Mouse (Mus musculus): ENCODE results near the gene Pltp. TPM values are rescaled to one million over a fixed set of nuclear protein-coding genes. Genes with fewer than 3 reads are reported as not detected.
A peak's percentile ranks its signal among the peaks of the same experiment; 100 is the strongest.

Gene Pltp
- polyA plus RNA-seq, 1 experiment from 2014 or later: 167 TPM

GRCm38 (mm10) chr2:164894048-164894447 is 36.5 kb upstream of the Pltp start:
- Histone ChIP-seq H3K36me3 (replicated peaks; ENCODE audit: control insufficient read depth, insufficient read depth) (peaks cover 100% of the 10 kb centered on the region), H3K4me1 (replicated peaks; ENCODE audit: control insufficient read depth, insufficient read depth, low read length) (no peaks in the 10 kb centered on the region), H3K27me3 (ENCODE audit: control insufficient read depth, insufficient read depth, low read length) (no peaks in the 10 kb centered on the region), H3K27ac (no peak overlapping the region), H3K4me3 (replicated peaks; ENCODE audit: low read length) (no peak overlapping the region), H3K4me2 (replicated peaks) (no peak overlapping the region), H3K9me3 (ENCODE audit: control insufficient read depth, low read length) (no peaks in the 10 kb centered on the region), H3K9ac (no peak overlapping the region)
- 63% methylated on average over 5 of the region's 5 CpGs for WGBS
- no peak for ATAC-seq (ENCODE audit: low FRiP score)
- DNase-seq (ENCODE audit: low spot score): no peak

DNA sequence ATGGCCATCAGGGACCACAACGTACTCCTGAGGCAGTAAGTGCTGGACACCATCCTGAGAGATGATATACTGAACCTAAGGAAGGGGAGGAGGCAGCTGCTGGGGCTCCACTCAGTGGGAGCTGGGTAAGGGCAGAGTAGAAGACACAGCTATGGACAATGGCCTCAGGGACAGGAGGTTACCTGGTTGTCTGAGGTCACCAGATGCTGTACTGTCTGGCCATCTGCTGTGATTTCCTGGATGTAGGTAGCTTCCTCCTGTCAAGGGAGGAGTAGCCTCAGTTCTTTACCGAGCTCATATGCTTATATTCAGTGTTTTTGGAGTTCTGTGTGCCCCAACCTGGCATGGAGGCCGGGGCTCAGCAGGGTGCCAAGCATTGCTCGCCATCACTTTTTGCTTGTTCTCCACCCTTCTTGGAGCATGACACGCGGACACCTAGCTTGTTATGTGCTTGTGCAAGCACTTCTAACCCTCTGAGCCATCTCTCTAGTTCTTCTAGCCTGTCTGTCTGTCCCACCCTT is 35.2 kb upstream of the Pltp start:
- Histone ChIP-seq H3K9ac (no peak overlapping the region), H3K27me3 (ENCODE audit: control insufficient read depth, insufficient read depth, low read length) (no peaks in the 10 kb centered on the region), H3K9me3 (ENCODE audit: control insufficient read depth, low read length) (no peaks in the 10 kb centered on the region), H3K36me3 (replicated peaks; ENCODE audit: control insufficient read depth, insufficient read depth) (peaks cover 100% of the 10 kb centered on the region), H3K4me2 (replicated peaks) (no peak overlapping the region), H3K27ac (no peak overlapping the region), H3K4me3 (replicated peaks; ENCODE audit: low read length) (no peak overlapping the region), H3K4me1 (replicated peaks; ENCODE audit: control insufficient read depth, insufficient read depth, low read length) (no peaks in the 10 kb centered on the region)
- WGBS: 87% methylated on average over 6 of the region's 6 CpGs
- no peak for ATAC-seq (ENCODE audit: low FRiP score)
- no peak for DNase-seq (ENCODE audit: low spot score)

- ATAC-seq (ENCODE audit: low FRiP score) (no peak), DNase-seq (ENCODE audit: low spot score) (no peak)
- no peak overlapping the region for H3K27ac ChIP-seq
- H3K9ac ChIP-seq: no peak overlapping the region
- peaks cover 100% of the 10 kb centered on the region for H3K36me3 ChIP-seq (replicated peaks; ENCODE audit: control insufficient read depth, insufficient read depth)
- H3K4me3 ChIP-seq (replicated peaks; ENCODE audit: low read length): no peak overlapping the region
- WGBS: 82% methylated on average over 15 of the region's 15 CpGs
- H3K27me3 ChIP-seq (ENCODE audit: control insufficient read depth, insufficient read depth, low read length): no peaks in the 10 kb centered on the region
- no peaks in the 10 kb centered on the region for H3K4me1 ChIP-seq (replicated peaks; ENCODE audit: control insufficient read depth, insufficient read depth, low read length)
- no peaks in the 10 kb centered on the region for H3K9me3 ChIP-seq (ENCODE audit: control insufficient read depth, low read length)
- no peak overlapping the region for H3K4me2 ChIP-seq (replicated peaks)
Measured at GRCm38 (mm10) chr2:164891908-164892695, 34.6 kb upstream of the Pltp start.

DNA sequence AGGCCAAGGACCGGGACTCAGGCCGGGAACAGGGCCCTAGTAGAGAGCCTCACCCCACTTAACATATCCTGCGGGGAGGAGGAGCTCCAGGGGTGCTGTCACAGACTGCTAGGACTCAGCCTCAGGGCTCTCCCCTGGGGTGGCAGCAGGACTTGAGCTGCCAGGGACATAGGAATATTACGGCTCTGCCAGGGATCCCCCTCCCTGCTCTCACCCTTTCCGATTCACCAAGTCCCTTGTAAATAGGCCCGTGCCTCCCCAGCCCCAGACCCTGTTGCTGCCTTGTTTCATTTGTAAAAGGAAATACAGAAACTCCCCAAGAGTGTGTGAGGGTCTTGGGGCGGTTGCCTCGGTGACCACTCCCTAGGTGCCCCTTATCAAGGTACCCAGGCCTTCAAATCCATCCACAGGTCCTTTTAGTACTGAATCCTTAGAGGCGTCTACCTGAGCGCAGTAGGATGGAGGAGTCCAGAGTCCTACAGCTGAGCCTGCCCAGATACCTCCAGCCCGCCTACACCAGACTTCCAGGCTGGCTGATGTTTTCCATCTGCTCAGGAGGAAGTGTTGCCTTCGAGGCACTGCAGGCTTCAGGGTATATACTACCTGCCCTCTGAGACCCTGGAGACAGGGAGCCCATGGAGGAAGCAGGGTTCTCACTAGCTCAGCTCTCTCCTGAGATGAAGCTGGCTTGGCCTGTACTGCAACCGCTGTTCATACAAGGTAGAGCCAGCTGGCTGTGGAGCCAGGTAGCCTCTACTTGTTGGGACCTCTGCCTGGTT is 33.7 kb upstream of the Pltp start:
- no peak for DNase-seq (ENCODE audit: low spot score)
- no peak overlapping the region for H3K4me2 ChIP-seq (replicated peaks)
- H3K36me3 ChIP-seq (replicated peaks; ENCODE audit: control insufficient read depth, insufficient read depth): peaks cover 100% of the 10 kb centered on the region
- no peak for ATAC-seq (ENCODE audit: low FRiP score)
- H3K4me3 ChIP-seq (replicated peaks; ENCODE audit: low read length): no peak overlapping the region
- H3K4me1 ChIP-seq (replicated peaks; ENCODE audit: control insufficient read depth, insufficient read depth, low read length): no peaks in the 10 kb centered on the region
- WGBS: 86% methylated on average over 13 of the region's 13 CpGs
- no peaks in the 10 kb centered on the region for H3K9me3 ChIP-seq (ENCODE audit: control insufficient read depth, low read length)
- no peak overlapping the region for H3K27ac ChIP-seq
- H3K27me3 ChIP-seq (ENCODE audit: control insufficient read depth, insufficient read depth, low read length): no peaks in the 10 kb centered on the region
- no peak overlapping the region for H3K9ac ChIP-seq

DNA sequence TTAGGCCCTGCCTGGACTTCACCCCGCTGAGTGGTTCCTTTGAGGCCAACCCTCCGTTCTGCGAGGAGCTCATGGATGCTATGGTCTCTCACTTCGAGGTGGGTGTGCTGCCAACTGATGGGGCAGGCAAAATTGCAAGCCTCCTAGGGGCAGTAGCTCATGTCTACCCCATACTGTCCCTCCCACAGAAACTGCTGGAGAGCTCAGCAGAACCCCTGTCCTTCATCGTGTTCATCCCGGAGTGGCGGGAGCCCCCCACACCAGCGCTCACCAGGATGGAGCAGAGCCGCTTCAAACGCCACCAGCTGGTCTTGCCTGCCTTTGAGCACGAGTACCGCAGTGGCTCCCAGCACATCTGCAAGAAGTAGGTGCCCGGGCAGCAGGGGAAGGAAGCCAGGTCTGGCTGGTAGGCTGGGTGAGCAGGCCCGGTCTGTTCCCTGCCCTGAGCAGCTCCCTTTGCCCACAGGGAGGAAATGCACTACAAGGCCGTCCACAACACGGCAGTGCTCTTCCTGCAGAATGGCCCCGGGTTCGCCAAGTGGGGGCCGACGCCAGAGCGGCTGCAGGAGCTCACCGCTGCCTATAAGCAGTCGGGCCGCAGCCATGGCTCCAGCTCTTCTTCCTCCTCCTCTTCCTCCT is 33.0 kb upstream of the Pltp start:
- H3K36me3 ChIP-seq (replicated peaks; ENCODE audit: control insufficient read depth, insufficient read depth): peaks cover 100% of the 10 kb centered on the region
- H3K27ac ChIP-seq: no peak overlapping the region
- no peaks in the 10 kb centered on the region for H3K27me3 ChIP-seq (ENCODE audit: control insufficient read depth, insufficient read depth, low read length)
- H3K4me1 ChIP-seq (replicated peaks; ENCODE audit: control insufficient read depth, insufficient read depth, low read length): no peaks in the 10 kb centered on the region
- no peaks in the 10 kb centered on the region for H3K9me3 ChIP-seq (ENCODE audit: control insufficient read depth, low read length)
- no peak overlapping the region for H3K9ac ChIP-seq
- no peak overlapping the region for H3K4me2 ChIP-seq (replicated peaks)
- no peak for DNase-seq (ENCODE audit: low spot score)
- no peak for ATAC-seq (ENCODE audit: low FRiP score)
- WGBS: 91% methylated on average over 24 of the region's 24 CpGs
- H3K4me3 ChIP-seq (replicated peaks; ENCODE audit: low read length): no peak overlapping the region

DNA sequence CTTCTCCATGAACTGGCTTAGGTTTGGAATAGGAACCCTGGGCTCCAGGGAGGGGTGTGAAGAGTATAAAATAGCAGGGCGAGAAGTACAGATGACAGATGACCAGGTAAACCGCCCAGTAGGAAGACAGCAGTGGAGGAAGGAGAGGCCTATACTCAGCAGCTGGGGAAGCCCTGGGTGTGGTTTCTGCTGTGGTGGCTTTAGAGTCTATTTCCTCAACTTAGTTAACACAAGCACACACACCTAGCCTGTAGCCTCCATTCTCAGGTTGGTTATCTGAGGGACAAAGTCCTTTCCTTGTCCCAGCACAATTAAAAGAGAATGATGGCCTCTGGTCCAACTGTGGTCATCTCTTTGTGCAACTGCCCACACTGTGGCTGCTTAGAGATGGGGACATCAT is 32.4 kb upstream of the Pltp start:
- H3K27me3 ChIP-seq (ENCODE audit: control insufficient read depth, insufficient read depth, low read length): no peaks in the 10 kb centered on the region
- peaks cover 100% of the 10 kb centered on the region for H3K36me3 ChIP-seq (replicated peaks; ENCODE audit: control insufficient read depth, insufficient read depth)
- WGBS: 92% methylated on average over 2 of the region's 2 CpGs
- H3K9me3 ChIP-seq (ENCODE audit: control insufficient read depth, low read length): no peaks in the 10 kb centered on the region
- H3K4me2 ChIP-seq (replicated peaks): no peak overlapping the region
- no peak overlapping the region for H3K4me3 ChIP-seq (replicated peaks; ENCODE audit: low read length)
- H3K27ac ChIP-seq: no peak overlapping the region
- H3K4me1 ChIP-seq (replicated peaks; ENCODE audit: control insufficient read depth, insufficient read depth, low read length): no peaks in the 10 kb centered on the region
- no peak for DNase-seq (ENCODE audit: low spot score)
- ATAC-seq (ENCODE audit: low FRiP score): no peak
- no peak overlapping the region for H3K9ac ChIP-seq

DNA sequence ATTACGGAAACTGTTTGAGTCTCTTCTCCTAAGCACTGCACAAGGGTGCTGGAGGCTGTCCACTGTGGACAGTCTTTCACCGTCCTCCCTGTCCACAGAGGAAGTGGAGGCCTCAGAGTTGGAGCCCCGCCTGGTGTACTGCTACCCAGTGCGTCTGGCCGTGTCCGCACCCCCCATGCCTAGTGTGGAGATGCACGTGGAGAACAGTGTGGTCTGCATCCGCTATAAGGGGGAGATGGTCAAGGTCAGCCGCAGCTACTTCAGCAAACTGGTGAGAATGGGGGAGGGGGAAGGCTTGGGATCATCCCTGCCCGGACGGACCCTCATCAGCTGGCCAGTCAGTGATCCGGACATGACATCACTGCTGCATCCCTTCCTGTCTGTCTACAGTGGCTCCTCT is 31.5 kb upstream of the Pltp start:
- Histone ChIP-seq H3K9ac (no peak overlapping the region), H3K4me2 (replicated peaks) (no peak overlapping the region), H3K27ac (no peak overlapping the region), H3K9me3 (ENCODE audit: control insufficient read depth, low read length) (no peaks in the 10 kb centered on the region), H3K36me3 (replicated peaks; ENCODE audit: control insufficient read depth, insufficient read depth) (peaks cover 100% of the 10 kb centered on the region), H3K27me3 (ENCODE audit: control insufficient read depth, insufficient read depth, low read length) (no peaks in the 10 kb centered on the region), H3K4me3 (replicated peaks; ENCODE audit: low read length) (no peak overlapping the region), H3K4me1 (replicated peaks; ENCODE audit: control insufficient read depth, insufficient read depth, low read length) (no peaks in the 10 kb centered on the region)
- ATAC-seq (ENCODE audit: low FRiP score): no peak
- 88% methylated on average over 12 of the region's 12 CpGs for WGBS
- DNase-seq (ENCODE audit: low spot score): no peak

- no peaks in the 10 kb centered on the region for H3K9me3 ChIP-seq (ENCODE audit: control insufficient read depth, low read length)
- H3K4me1 ChIP-seq (replicated peaks; ENCODE audit: control insufficient read depth, insufficient read depth, low read length): no peaks in the 10 kb centered on the region
- peaks cover 90% of the 10 kb centered on the region for H3K36me3 ChIP-seq (replicated peaks; ENCODE audit: control insufficient read depth, insufficient read depth)
- 91% methylated on average over 10 of the region's 10 CpGs for WGBS
- no peak overlapping the region for H3K9ac ChIP-seq
- ATAC-seq (ENCODE audit: low FRiP score) (no peak), DNase-seq (ENCODE audit: low spot score) (no peak)
- no peak overlapping the region for H3K27ac ChIP-seq
- H3K4me3 ChIP-seq (replicated peaks; ENCODE audit: low read length): no peak overlapping the region
- H3K4me2 ChIP-seq (replicated peaks): no peak overlapping the region
- H3K27me3 ChIP-seq (ENCODE audit: control insufficient read depth, insufficient read depth, low read length): no peaks in the 10 kb centered on the region
Measured at GRCm38 (mm10) chr2:164886617-164887016, 29.1 kb upstream of the Pltp start.

GRCm38 (mm10) chr2:164885788-164886187 is 28.3 kb upstream of the Pltp start:
- Histone ChIP-seq H3K4me3 (replicated peaks; ENCODE audit: low read length) (no peak overlapping the region), H3K9ac (no peak overlapping the region), H3K9me3 (ENCODE audit: control insufficient read depth, low read length) (no peaks in the 10 kb centered on the region), H3K36me3 (replicated peaks; ENCODE audit: control insufficient read depth, insufficient read depth) (peaks cover 82% of the 10 kb centered on the region), H3K4me1 (replicated peaks; ENCODE audit: control insufficient read depth, insufficient read depth, low read length) (0 out of 2 replicates have a peak, but pooled peaks cover under 1% of the 10 kb centered on the region), H3K4me2 (replicated peaks) (no peak overlapping the region), H3K27me3 (ENCODE audit: control insufficient read depth, insufficient read depth, low read length) (no peaks in the 10 kb centered on the region), H3K27ac (no peak overlapping the region)
- 66% methylated on average over 7 of the region's 7 CpGs for WGBS
- DNase-seq (ENCODE audit: low spot score): peak; percentile 67
- no peak for ATAC-seq (ENCODE audit: low FRiP score)
